Mouse (Mus musculus): ENCODE measurements around the gene Coq5. TPM values are rescaled to one million over a fixed set of nuclear protein-coding genes. Genes with fewer than 3 reads are reported as not detected.

The Coq5 gene
- polyA plus RNA-seq, 1 experiment from 2014 or later, result 18.9 TPM

DNA sequence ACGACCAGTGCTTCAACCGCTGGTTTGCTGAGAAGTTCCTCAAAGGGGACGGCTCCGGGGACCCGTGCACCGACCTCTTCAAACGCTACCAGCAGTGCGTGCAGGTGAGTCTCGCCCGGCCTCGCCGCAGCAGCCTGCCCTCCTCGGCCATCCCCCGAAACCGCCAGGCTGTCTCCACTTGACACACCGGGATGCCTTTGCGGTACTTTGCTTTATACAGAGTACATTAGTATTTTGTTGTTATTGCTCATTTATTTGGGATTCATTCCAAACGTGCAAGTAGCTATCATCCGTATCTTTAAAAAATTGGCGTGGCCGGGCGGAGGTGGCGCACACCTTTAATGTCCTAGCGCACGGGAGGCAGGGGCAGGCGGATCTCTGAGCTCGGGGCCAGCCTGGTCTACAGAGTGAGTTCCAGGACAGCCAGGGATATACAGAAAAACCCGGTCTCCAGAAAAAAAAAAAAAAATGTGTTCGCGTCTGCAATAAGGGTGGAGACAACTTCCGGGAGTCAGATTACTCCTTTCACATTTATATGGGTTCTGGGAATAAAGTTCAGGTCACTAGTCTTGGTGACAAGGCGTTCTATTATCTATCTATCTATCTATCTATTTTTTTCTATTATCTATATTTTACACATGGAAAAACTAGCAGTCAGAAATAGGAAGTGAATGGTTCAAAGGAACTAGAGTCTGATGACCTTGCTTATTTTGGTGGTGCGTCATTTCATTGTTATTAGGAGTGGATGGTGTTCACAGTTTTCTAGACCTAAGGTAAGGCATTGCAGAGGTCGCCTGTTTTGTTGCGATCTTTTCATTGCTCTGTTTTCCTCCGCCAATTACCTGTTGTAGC is 62.1 kb downstream of the Coq5 start:
- peak overlapping the region; percentile 76 for H3K27ac ChIP-seq (ENCODE audit: low read length)
- WGBS, result 10% methylated on average over 35 of the region's 36 CpGs
- peak; percentile 57; the same call in 1 of the 2 replicates for ATAC-seq

More for the DNA sequence above, 62.1 kb downstream of the Coq5 start:
- Histone ChIP-seq H3K9ac (replicated peaks; ENCODE audit: low read depth) (peak overlapping the region; percentile 89), H3K4me2 (replicated peaks; ENCODE audit: low read depth, low read length) (peak overlapping the region; percentile 84), H3K36me3 (ENCODE audit: insufficient read depth, low read length) (0 out of 2 replicates have a peak, but pooled peaks cover 13% of the 10 kb centered on the region), H3K4me1 (ENCODE audit: insufficient read depth, low read depth, low read length) (no peaks in the 10 kb centered on the region), H3K27me3 (replicated peaks; ENCODE audit: insufficient read depth, low read length) (no peaks in the 10 kb centered on the region), H3K9me3 (ENCODE audit: low read length) (no peaks in the 10 kb centered on the region), H3K4me3 (ENCODE audit: low read depth, low read length) (peak overlapping the region; percentile 87)
- DNase-seq (ENCODE audit: low spot score), result peak; percentile 18
- no peak for TF ChIP-seq EP300 (IDR thresholded peaks at IDR 0.05)
- no peak for TF ChIP-seq CTCF (IDR thresholded peaks at IDR 0.05)

Other genes starting within 250 kb of the Coq5 start
- gene Gm10401, start 181.4 kb upstream of the Coq5 start, polyA plus RNA-seq (2015; fragmentation: Nextera tagmentation; extraction: Ambion mirVana), result 32.4 and 32.5 TPM in 2 replicates
- gene Acads, start 160.3 kb upstream of the Coq5 start, polyA plus RNA-seq (2015; fragmentation: Nextera tagmentation; extraction: Ambion mirVana), result 43.6 and 43.9 TPM in 2 replicates
- 21.8 and 24.8 TPM in 2 replicates for gene Unc119b, start 144.7 kb upstream of the Coq5 start, polyA plus RNA-seq (2015; fragmentation: Nextera tagmentation; extraction: Ambion mirVana)
- 15.0 and 17.5 TPM in 2 replicates for gene Mlec, start 121.5 kb upstream of the Coq5 start, polyA plus RNA-seq (2015; fragmentation: Nextera tagmentation; extraction: Ambion mirVana)
- gene Cabp1, start 85.3 kb upstream of the Coq5 start, polyA plus RNA-seq (2015; fragmentation: Nextera tagmentation; extraction: Ambion mirVana), result 0.90 and 1.1 TPM in 2 replicates
- gene Pop5, start 43.8 kb upstream of the Coq5 start, polyA plus RNA-seq (2015; fragmentation: Nextera tagmentation; extraction: Ambion mirVana), result 77.6 and 78.8 TPM in 2 replicates
- gene Rnf10, start 6.8 kb upstream of the Coq5 start, polyA plus RNA-seq (2015; fragmentation: Nextera tagmentation; extraction: Ambion mirVana), result 98.5 and 104 TPM in 2 replicates
- gene Dynll1, start 21.3 kb downstream of the Coq5 start, polyA plus RNA-seq (2015; fragmentation: Nextera tagmentation; extraction: Ambion mirVana), result 1,317 and 1,524 TPM in 2 replicates
- gene Srsf9, start 47.5 kb downstream of the Coq5 start, polyA plus RNA-seq (2015; fragmentation: Nextera tagmentation; extraction: Ambion mirVana), result 140 and 152 TPM in 2 replicates
- gene Gatc, start 61.5 kb downstream of the Coq5 start, polyA plus RNA-seq (2015; fragmentation: Nextera tagmentation; extraction: Ambion mirVana), result 10.1 and 10.4 TPM in 2 replicates
- gene Triap1, start 61.6 kb downstream of the Coq5 start, polyA plus RNA-seq (2015; fragmentation: Nextera tagmentation; extraction: Ambion mirVana), result 51.1 and 54.9 TPM in 2 replicates
- gene Cox6a1, start 69.3 kb downstream of the Coq5 start, polyA plus RNA-seq (2015; fragmentation: Nextera tagmentation; extraction: Ambion mirVana), result 819 and 1,023 TPM in 2 replicates
- gene Msi1, start 149.9 kb downstream of the Coq5 start, polyA plus RNA-seq (2015; fragmentation: Nextera tagmentation; extraction: Ambion mirVana), result 1.2 TPM in 2 replicates
- gene Pla2g1b, start 186.6 kb downstream of the Coq5 start, polyA plus RNA-seq (2015; fragmentation: Nextera tagmentation; extraction: Ambion mirVana), result 70.5 and 71.7 TPM in 2 replicates
- 15.7 and 18.0 TPM in 2 replicates for gene Sirt4, start 205.1 kb downstream of the Coq5 start, polyA plus RNA-seq (2015; fragmentation: Nextera tagmentation; extraction: Ambion mirVana)
- 56.4 and 59.3 TPM in 2 replicates for gene Pxn, start 227.0 kb downstream of the Coq5 start, polyA plus RNA-seq (2015; fragmentation: Nextera tagmentation; extraction: Ambion mirVana)

All from lung, postnatal 0 days (tissue).